Mouse (Mus musculus): Measurements from ENCODE around the gene Olfr1101.

The Olfr1101 gene

GRCm38 (mm10) chr2:86991121-86991520 lies at the start of gene Olfr1101:
Olfr1101 (minus strand) TSS chr2:86991221.
- no peak for DNase-seq (ENCODE audit: low read depth)

DNA sequence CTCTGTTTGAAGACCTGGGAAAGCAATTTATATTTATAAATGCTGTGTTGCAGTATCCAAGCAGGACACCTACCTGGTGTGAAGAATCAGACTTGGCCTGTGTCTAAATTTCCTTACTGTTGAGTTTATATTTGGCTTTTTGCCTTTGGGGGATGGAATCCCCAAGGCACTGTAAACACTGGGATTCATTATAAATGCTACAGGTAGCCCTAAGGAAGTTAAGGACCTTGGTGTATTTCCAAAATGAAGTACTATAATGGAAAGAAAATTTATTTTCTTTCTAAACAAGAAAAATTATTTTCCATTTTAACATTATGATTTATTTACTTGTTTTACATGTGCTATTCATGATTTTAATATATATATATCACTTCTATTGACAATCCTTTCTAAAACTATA lies 45.4 kb upstream of the Olfr1101 start, which contains the start of gene Olfr1105:
Gene Olfr1105 (minus strand): TSS at position 101 of the 400 bp plus-strand sequence.
- no peak for DNase-seq (ENCODE audit: low read depth)

- DNase-seq (ENCODE audit: low read depth): no peak
Measured at GRCm38 (mm10) chr2:87026980-87027379, 36.0 kb upstream of the Olfr1101 start, which contains the start of gene Olfr1104. Olfr1104 (minus strand) TSS chr2:87027080.

DNA sequence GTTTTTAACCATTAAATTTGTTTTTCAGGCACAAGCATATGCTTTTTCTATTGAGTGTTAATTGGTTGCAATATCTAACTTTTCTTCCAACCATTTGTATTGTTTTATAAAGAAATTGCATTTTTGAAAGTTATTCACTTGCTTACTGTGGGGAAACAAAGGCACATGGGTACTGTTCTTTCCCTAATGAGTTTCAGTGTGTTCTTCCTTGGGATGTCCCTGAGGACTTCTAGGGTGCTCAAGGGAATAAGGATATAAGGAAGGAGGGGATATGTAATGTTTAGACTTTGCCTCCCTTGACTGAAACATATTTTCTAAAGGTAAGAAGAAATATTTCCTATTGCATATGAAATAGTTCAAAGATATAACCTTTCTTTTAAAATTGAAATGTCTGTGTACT lies 7.1 kb upstream of the Olfr1101 start, which contains the start of gene Olfr1102:
Gene Olfr1102 (plus strand): TSS at position 301 of the 400 bp plus-strand sequence.
- no peak for DNase-seq (ENCODE audit: low read depth)

DNA sequence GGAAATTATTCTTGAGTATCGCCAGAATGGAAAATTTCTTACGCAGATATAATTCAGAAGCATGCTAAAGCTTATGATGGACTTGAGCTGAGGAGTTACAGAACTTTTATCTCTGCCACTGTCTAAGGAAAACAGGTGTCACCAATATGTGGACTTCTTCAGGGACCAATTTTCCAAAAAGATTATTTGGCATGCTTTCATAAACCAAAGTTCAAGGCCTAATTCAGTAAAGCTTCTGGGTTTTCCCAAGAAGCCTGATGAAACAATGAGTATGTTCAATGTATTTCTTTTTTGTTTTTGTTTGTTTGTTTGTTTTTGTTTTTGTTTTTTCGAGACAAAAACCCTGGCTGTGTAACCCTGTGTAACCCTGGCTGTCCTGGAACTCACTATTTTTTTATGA lies 11.2 kb downstream of the Olfr1101 start, which contains the start of gene Olfr1100:
Gene Olfr1100 (minus strand): TSS at position 101 of the 400 bp plus-strand sequence.
- DNase-seq (ENCODE audit: low read depth): no peak

DNA sequence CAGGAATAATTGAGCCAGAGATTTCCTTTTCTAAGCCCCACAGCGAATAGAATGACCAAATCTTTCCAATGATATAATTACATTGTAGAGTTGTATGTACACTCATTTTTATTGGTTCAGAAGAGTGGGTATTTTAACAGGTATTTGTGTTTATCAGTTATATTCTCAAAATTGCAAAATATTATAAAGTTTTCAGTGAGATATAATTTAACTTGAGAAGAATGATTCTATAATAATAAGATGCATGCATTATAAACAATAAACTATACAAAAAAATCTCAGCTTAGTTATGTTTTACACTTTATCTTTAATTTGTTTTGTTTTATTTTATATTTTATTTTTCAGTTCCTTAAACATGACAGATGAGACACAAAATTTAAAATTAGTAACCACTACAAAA lies 30.4 kb downstream of the Olfr1101 start, which contains the start of gene Olfr1099:
Gene Olfr1099 (minus strand): TSS at position 101 of the 400 bp plus-strand sequence.
- DNase-seq (ENCODE audit: low read depth): no peak
